Mouse (Mus musculus) olfactory bulb, adult 2 months (tissue): ENCODE measurements around the gene Sec14l3. TPM values are rescaled to one million over a fixed set of nuclear protein-coding genes. Genes with fewer than 3 reads are reported as not detected.

Experiments used
- H3K27ac ChIP-seq: fragments of 200-500 bp; 2 replicates; pipeline ENCODE4 v1.5.1; 2012; ENCODE audit warnings: low read depth, low read length; ENCODE audit not compliant: insufficient read depth
- H3K4me1 ChIP-seq: fragments of 200-500 bp; 2 replicates; pipeline ENCODE4 v1.6.1; 2012; ENCODE audit warnings: low read length; ENCODE audit not compliant: control insufficient read depth, insufficient read depth
- H3K4me3 ChIP-seq: fragments of 200-500 bp; 2 replicates; pipeline ENCODE4 v1.5.1; 2012; ENCODE audit warnings: mild to moderate bottlenecking, low read depth, low read length, moderate library complexity; ENCODE audit not compliant: insufficient read depth
- CTCF ChIP-seq: fragments of 200-500 bp; IDR thresholded peaks from 2 replicates; pipeline ENCODE4 v1.5.1; 2012; ENCODE audit warnings: low read depth, mild to moderate bottlenecking, low read length, moderate library complexity; ENCODE audit not compliant: insufficient read depth
- POLR2A ChIP-seq: fragments of 200-500 bp; IDR thresholded peaks from 2 replicates; pipeline ENCODE4 v1.6.1; 2012; ENCODE audit warnings: mild to moderate bottlenecking, low read depth, low read length, moderate library complexity; ENCODE audit not compliant: insufficient read depth
- WGBS: fragments of 180-500 bp; shearing (Covaris S2); methylation state at CpG from one replicate; pipeline ENCODE4 v1.1.7; 2018; 5-methylcytosine and 5-hydroxymethylcytosine counted together
- polyA plus RNA-seq: library from polyadenylated mRNA; stranded (reverse); fragments of >200 nt; gene quantifications from 2 replicates; pipeline ENCODE4 v1.2.4, GENCODE M21; 2012; ENCODE audit warnings: low replicate concordance; ENCODE audit not compliant: missing spikeins, insufficient read depth, insufficient read length

Gene Sec14l3
- polyA plus RNA-seq, 1 experiment = not detected

DNA sequence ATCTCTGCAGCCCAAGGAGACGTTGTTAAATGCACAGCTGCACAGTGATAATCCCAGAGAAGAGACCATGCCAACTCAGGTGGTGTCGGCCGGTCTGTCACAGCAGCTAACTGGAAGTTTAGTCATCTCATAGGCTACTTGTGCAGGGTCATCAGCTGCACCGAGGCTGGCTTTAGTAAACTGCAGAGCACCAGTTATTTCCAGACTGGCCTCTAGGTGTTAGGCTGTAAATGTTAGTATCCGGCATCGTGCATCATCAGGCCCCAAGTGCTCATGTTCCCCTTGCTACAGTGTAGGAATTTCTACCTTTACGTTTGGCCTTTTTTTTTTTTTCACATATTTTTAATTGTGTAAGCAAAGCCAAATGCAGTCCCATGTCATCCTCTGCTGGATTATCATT lies 31.2 kb upstream of the Sec14l3 start:
- H3K4me1 ChIP-seq = no peaks in the 10 kb centered on the region
- H3K27ac ChIP-seq = no peak overlapping the region
- TF ChIP-seq CTCF = no peak
- TF ChIP-seq POLR2A = no peak
- WGBS = 81% methylated on average over 7 of the region's 7 CpGs
- no peak overlapping the region for H3K4me3 ChIP-seq

GRCm38 (mm10) chr11:4034169-4034568 lies 30.5 kb upstream of the Sec14l3 start:
- WGBS = 89% methylated on average over 4 of the region's 4 CpGs
- TF ChIP-seq POLR2A (no peak), CTCF (no peak)
- Histone ChIP-seq H3K27ac (no peak overlapping the region), H3K4me3 (no peak overlapping the region), H3K4me1 (no peaks in the 10 kb centered on the region)

DNA sequence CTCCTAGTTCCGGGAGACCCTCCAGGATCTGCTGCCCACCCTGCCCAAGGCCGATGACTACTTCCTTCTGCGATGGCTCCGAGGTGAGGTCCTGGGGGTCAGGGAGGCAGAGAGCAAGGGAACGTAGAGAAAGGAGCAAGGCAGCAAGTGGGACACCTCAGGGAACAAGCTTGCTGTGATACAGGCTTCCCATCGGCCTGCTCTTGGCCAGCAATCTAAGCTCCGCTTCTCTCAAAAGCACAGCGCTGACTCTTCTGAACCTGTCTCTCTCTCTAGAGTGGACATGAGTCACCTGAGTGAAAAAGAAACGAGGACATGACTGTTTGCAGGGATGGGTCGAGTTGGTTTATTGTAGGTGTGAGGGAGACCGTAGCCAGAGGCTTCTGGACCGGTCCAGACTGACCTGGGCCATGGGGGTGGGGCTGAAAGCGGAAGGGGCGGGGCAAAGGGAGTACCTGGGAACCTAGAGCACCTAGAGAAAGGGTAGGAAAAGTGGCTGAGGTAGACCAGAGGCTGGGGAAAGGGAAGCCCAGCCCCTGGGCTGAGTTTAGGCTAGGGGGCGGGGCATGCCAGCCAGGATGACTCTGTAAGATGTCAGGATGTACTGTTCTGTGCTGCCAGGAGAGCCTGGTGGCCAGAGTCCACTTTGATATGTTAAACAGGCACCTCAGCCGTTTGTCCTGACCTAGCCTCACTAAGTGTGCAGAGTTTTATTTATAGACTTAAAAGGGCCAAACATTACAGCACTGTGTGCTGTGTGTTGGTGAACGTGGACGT lies 29.3 kb upstream of the Sec14l3 start:
- no peak overlapping the region for H3K27ac ChIP-seq
- 70% methylated on average over 18 of the region's 18 CpGs for WGBS
- TF ChIP-seq CTCF (no peak), POLR2A (no peak)
- H3K4me1 ChIP-seq = no peaks in the 10 kb centered on the region
- no peak overlapping the region for H3K4me3 ChIP-seq

- Histone ChIP-seq H3K4me3 (no peak overlapping the region), H3K4me1 (no peaks in the 10 kb centered on the region), H3K27ac (no peak overlapping the region)
- WGBS = 87% methylated on average over 6 of the region's 6 CpGs
- TF ChIP-seq CTCF = no peak
- TF ChIP-seq POLR2A = no peak
Measured at GRCm38 (mm10) chr11:4035916-4036315, 28.7 kb upstream of the Sec14l3 start.

- no peak overlapping the region for H3K4me3 ChIP-seq
- H3K4me1 ChIP-seq = no peaks in the 10 kb centered on the region
- 75% methylated on average over 9 of the region's 9 CpGs for WGBS
- no peak overlapping the region for H3K27ac ChIP-seq
- TF ChIP-seq CTCF (no peak), POLR2A (no peak)
Measured at GRCm38 (mm10) chr11:4036365-4037084, 28.1 kb upstream of the Sec14l3 start.

DNA sequence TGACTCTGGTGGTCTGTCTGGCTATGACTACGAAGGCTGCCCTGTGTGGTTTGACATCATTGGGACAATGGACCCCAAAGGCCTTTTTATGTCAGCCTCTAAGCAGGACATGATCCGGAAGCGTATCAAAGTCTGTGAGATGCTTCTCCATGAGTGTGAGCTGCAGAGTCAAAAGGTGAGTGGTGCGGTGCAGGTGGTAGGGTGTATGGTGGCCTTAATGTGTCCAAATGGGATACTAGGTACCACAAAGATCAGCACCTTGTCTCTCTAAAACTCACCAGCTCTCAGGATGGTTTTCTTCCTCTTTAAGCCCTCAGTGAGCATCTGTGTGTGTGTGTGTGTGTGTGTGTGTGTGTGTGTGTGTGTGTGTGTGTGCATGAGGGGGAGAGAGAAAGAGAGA lies 24.7 kb upstream of the Sec14l3 start:
- H3K27ac ChIP-seq = no peak overlapping the region
- H3K4me1 ChIP-seq = no peaks in the 10 kb centered on the region
- WGBS = 95% methylated on average over 4 of the region's 4 CpGs
- TF ChIP-seq POLR2A (no peak), CTCF (no peak)
- no peak overlapping the region for H3K4me3 ChIP-seq

DNA sequence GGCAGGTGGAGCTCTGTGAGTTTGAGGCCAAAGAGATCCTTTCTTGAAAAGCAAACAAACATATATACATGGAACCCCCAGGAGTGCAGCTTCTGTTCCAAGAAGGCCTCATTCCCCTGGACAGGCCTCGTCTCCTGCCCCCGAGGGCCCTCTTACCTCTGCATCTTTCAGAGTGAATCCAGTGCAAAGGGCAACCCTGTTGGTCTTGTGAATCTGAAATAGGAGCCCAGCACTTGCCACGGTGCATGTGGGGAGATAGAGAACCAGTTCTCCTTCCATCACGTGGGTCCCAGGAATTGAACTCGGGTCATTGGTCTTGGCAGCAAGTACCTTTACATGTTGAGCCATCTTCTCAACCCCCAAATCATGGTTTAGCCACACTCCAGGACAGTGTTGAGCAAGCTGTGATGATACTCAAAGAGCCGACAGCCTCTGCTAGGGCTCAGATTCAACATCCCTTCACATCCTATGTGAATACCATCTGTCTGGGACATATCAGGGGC lies 23.5 kb upstream of the Sec14l3 start:
- Histone ChIP-seq H3K4me3 (no peak overlapping the region), H3K4me1 (no peaks in the 10 kb centered on the region), H3K27ac (no peak overlapping the region)
- WGBS = 84% methylated on average over 6 of the region's 6 CpGs
- TF ChIP-seq POLR2A = no peak
- no peak for TF ChIP-seq CTCF

GRCm38 (mm10) chr11:4043081-4043480 lies 21.6 kb upstream of the Sec14l3 start:
- 89% methylated on average over 7 of the region's 7 CpGs for WGBS
- Histone ChIP-seq H3K4me3 (no peak overlapping the region), H3K27ac (no peak overlapping the region), H3K4me1 (no peaks in the 10 kb centered on the region)
- TF ChIP-seq POLR2A (no peak), CTCF (no peak)

- Histone ChIP-seq H3K4me1 (no peaks in the 10 kb centered on the region), H3K27ac (no peak overlapping the region), H3K4me3 (no peak overlapping the region)
- WGBS = 69% methylated on average over 5 of the region's 5 CpGs
- TF ChIP-seq POLR2A (no peak), CTCF (no peak)
Measured at GRCm38 (mm10) chr11:4046526-4046925, 18.1 kb upstream of the Sec14l3 start.
